Mouse (Mus musculus) liver, embryonic 14.5 days (tissue): ENCODE results near the gene Dohh.

ENCODE experiments used
- CTCF ChIP-seq: IDR thresholded peaks from 2 replicates; pipeline ENCODE4 v1.5.1; 2016; ENCODE audit warnings: antibody characterized with exemption, low read depth, control low read depth
- EP300 ChIP-seq: IDR thresholded peaks from 2 replicates; pipeline ENCODE4 v1.6.1; 2016; ENCODE audit warnings: antibody characterized with exemption, low read depth

DNA sequence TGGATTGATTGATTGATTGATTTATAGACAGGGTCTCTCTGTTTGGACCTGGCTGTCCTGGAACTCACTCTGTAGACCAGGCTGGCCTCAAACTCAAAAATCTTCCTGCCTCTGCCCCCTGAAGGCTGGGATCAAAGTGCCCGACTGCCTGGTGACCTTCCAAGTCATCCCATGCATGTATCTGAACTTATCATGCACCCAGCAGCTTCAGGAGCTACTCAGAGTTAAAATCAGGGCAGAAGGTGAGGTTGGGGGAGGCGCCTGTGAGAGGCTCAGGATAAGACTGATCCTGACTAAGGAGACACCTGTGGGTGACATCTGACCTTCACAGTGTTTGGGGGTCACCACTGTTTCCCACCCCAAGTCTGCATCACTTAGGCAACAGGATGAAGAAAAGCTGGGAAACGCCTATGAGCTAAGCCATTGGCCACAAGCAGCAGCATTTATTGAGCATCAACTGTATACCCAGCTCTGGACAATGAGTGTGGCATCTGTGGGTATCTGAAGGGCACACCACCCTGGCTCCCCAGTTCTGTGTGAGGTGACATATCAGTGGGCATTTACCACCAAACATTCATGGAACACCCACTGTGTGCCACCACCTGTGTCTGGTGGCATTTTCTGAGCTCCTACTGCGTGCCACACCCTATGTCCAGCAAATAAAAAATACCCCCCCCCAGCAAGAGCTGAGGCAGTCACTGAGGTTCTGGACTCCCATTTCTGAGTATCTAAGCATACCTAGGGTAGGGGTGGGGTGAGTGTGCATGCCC lies 39.4 kb downstream of the Dohh start:
- TF ChIP-seq CTCF (no peak), EP300 (no peak)
